Mouse (Mus musculus) hindbrain, embryonic 14.5 days (tissue): ENCODE measurements around the gene Supt20. TPM values are rescaled to one million over a fixed set of nuclear protein-coding genes. Genes with fewer than 3 reads are reported as not detected.

ENCODE experiments used
- ATAC-seq: fragments of 200-750 bp; cut with Nextera tagmentation; 2 replicates; pipeline ENCODE4 v1.8.0; 2017; ENCODE audit warnings: moderate number of reproducible peaks, mild to moderate bottlenecking, moderate TSS enrichment, moderate library complexity; ENCODE audit not compliant: low FRiP score
- DNase-seq: peaks from one replicate; pipeline ENCODE4 v3.0.0-alpha.2; 2015; ENCODE audit warnings: low spot score
- H3K27ac ChIP-seq: fragments of 300-500 bp; sonication (generic); 2 replicates; pipeline ENCODE4 v1.5.1; 2014; ENCODE audit warnings: mild to moderate bottlenecking, moderate library complexity
- H3K27me3 ChIP-seq: fragments of 300-500 bp; sonication (generic); 2 replicates; pipeline ENCODE4 v1.6.1; 2014; ENCODE audit warnings: mild to moderate bottlenecking, low read length, mixed read lengths; ENCODE audit not compliant: control insufficient read depth, insufficient read depth
- H3K36me3 ChIP-seq: fragments of 300-500 bp; sonication (generic); replicated peaks from 2 replicates; pipeline ENCODE4 v1.6.1; 2014; ENCODE audit not compliant: control insufficient read depth, insufficient read depth
- H3K4me1 ChIP-seq: fragments of 300-500 bp; sonication (generic); replicated peaks from 2 replicates; pipeline ENCODE4 v1.6.1; 2014; ENCODE audit warnings: antibody characterized with exemption, low read length, mixed read lengths; ENCODE audit not compliant: control insufficient read depth, insufficient read depth
- H3K4me2 ChIP-seq: fragments of 300-500 bp; sonication (generic); replicated peaks from 2 replicates; pipeline ENCODE4 v1.6.1; 2014; ENCODE audit warnings: mild to moderate bottlenecking, moderate library complexity
- H3K4me3 ChIP-seq: fragments of 300-500 bp; sonication (generic); replicated peaks from 2 replicates; pipeline ENCODE4 v1.5.1; 2014; ENCODE audit warnings: mild to moderate bottlenecking, low read length
- H3K9ac ChIP-seq: fragments of 300-500 bp; sonication (generic); 2 replicates; pipeline ENCODE4 v1.6.1; 2014
- H3K9me3 ChIP-seq: fragments of 300-500 bp; sonication (generic); 2 replicates; pipeline ENCODE4 v1.6.1; 2016; ENCODE audit warnings: low read length; ENCODE audit not compliant: control insufficient read depth
- WGBS: fragments of 180-500 bp; shearing (Covaris S2); extraction: QIAGEN DNeasy Blood & Tissue Kit; methylation state at CpG from one replicate; pipeline ENCODE4 v1.1.7; 2014; 5-methylcytosine and 5-hydroxymethylcytosine counted together
- polyA plus RNA-seq: library from polyadenylated mRNA; unstranded; fragments of >200 nt; fragmentation: Nextera tagmentation; extraction: Ambion mirVana; gene quantifications from 2 replicates; pipeline ENCODE4 v1.2.1, GENCODE M21; 2014

Supt20 gene
- polyA plus RNA-seq, 1 experiment from 2014 or later, result 83.8 TPM

DNA sequence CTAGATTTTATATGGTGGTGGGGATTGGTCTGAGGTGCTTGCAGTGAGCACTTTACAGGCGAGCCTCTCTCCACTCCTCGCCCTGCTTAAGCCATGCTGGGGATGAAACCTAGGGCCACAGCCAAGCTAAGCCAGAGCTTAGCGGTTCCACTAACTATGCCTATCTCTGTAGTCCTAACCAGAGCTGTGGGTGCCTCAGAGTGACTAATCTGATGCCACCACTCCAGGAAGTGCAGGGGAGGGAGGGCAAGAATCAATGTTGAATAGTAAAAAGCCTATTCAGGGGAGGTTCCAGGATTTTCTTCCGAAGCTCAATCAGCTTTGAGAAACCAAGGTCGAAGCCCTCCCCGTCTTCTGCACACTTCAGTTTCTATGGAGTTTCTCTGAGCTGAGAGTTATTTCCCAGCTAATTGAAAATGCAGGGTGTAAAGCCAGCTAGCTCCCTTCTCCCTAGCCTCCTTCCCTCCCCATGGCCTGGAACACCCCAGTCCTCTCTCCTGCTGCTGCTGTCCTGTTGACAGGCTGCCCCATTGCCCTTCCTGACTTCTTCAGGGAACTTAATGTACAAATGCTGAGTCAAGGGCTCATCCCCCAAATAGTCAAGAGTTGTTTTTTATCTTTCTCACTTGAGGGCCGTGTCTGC lies 83.5 kb downstream of the Supt20 start:
- Histone ChIP-seq H3K27me3 (no peaks in the 10 kb centered on the region), H3K9ac (no peak overlapping the region), H3K27ac (no peak overlapping the region), H3K4me1 (no peaks in the 10 kb centered on the region), H3K9me3 (peaks cover 5% of the 10 kb centered on the region; the same call in 1 of the 2 replicates), H3K4me3 (no peak overlapping the region), H3K4me2 (no peak overlapping the region), H3K36me3 (no peaks in the 10 kb centered on the region)
- 62% methylated on average over 7 of the region's 7 CpGs for WGBS
- no peak for DNase-seq
- no peak for ATAC-seq

Other genes with a start within 250 kb of the Supt20 start
- not detected in 2 replicates for gene Gm21958, start 21.5 kb downstream of the Supt20 start, polyA plus RNA-seq
- gene Exosc8, start 42.6 kb downstream of the Supt20 start, polyA plus RNA-seq, result 71.6 and 82.1 TPM in 2 replicates
- gene Alg5, start 42.7 kb downstream of the Supt20 start, polyA plus RNA-seq, result 49.8 and 52.3 TPM in 2 replicates
- gene Smad9, start 62.8 kb downstream of the Supt20 start, polyA plus RNA-seq, result 0.83 and 1.0 TPM in 2 replicates
- gene Rfxap, start 115.0 kb downstream of the Supt20 start, polyA plus RNA-seq, result 54.1 and 71.7 TPM in 2 replicates
- gene Sertm1, start 223.1 kb downstream of the Supt20 start, polyA plus RNA-seq, result 1.4 and 1.5 TPM in 2 replicates